Mouse (Mus musculus) layer of hippocampus, adult 11-12 months (tissue): ENCODE data around the gene Olfr1115.
"Not testable (repeated sequence)": the region's sequence is repeated elsewhere in the genome, so short reads cannot be mapped to it uniquely, and the experiment has no call there.

Source experiments
- DNase-seq: peaks from one replicate; pipeline ENCODE4 v3.0.0; 2022; ENCODE audit warnings: low spot score

Olfr1115 gene

GRCm38 (mm10) chr2:87247713-87248112 lies at the start of gene Olfr1115:
TSS of gene Olfr1115 (plus strand) at chr2:87248013.
- no peak for DNase-seq

- DNase-seq = no peak
Measured at GRCm38 (mm10) chr2:87208670-87209069, 39.1 kb upstream of the Olfr1115 start, which contains the start of gene Olfr1113. TSS of gene Olfr1113 (plus strand) at chr2:87208970.

GRCm38 (mm10) chr2:87267234-87267633 lies 19.4 kb downstream of the Olfr1115 start, which contains the start of gene Olfr1116:
TSS of gene Olfr1116 (plus strand) at chr2:87267534.
- no peak for DNase-seq

- not testable (repeated sequence) for DNase-seq
Measured at GRCm38 (mm10) chr2:87293977-87294376, 46.2 kb downstream of the Olfr1115 start.
